Mouse (Mus musculus) cerebellum, adult 2 months (tissue): ENCODE measurements at regions not wholly inside any gene's neighbourhood (a gene's known extent, or its start where the extent isn't known, plus 50 kb on each side); places are given as distances from the start of the nearest gene placed in this dataset.

Experiments used
- CTCF ChIP-seq: fragments of 200-500 bp; IDR thresholded peaks from 2 replicates; pipeline ENCODE4 v1.5.1; 2011; ENCODE audit warnings: low read depth, mild to moderate bottlenecking, control low read depth, low read length, moderate library complexity, borderline replicate concordance; ENCODE audit not compliant: insufficient read depth
- POLR2A ChIP-seq: fragments of 200-500 bp; IDR thresholded peaks from 2 replicates; pipeline ENCODE4 v1.6.1; 2011; ENCODE audit warnings: low read length, control low read depth, borderline replicate concordance; ENCODE audit not compliant: insufficient read depth

- no peak for TF ChIP-seq CTCF
- no peak for TF ChIP-seq POLR2A
Measured at GRCm38 (mm10) chr3:73409929-73410522, 298.2 kb downstream of the Bche start.
